Mouse (Mus musculus) CH12.LX (cell line): Measurements from ENCODE around the gene Myo5a. TPM values are rescaled to one million over a fixed set of nuclear protein-coding genes. Genes with fewer than 3 reads are reported as not detected.

Experiments used
- DNase-seq: peaks from one replicate; pipeline ENCODE4 v3.0.0-alpha.2; 2013; ENCODE audit errors: extremely low read depth
- H3K27ac ChIP-seq: 2 replicates; pipeline ENCODE4 v1.5.1; 2012; ENCODE audit warnings: low read depth, mild to moderate bottlenecking, control low read depth, moderate library complexity; ENCODE audit not compliant: insufficient read depth
- H3K27me3 ChIP-seq: replicated peaks from 2 replicates; pipeline ENCODE3; 2012; ENCODE audit warnings: inconsistent platforms
- H3K36me3 ChIP-seq, 2 experiments: replicated peaks in 1 of 2; 2 replicates each; pipeline versions ENCODE3 to v1.6.1; 2012; ENCODE audit warnings: inconsistent platforms in 1 of 2, low read length in 1 of 2, mild to moderate bottlenecking in 1 of 2, mixed read lengths in 1 of 2, moderate library complexity in 1 of 2; ENCODE audit not compliant: control insufficient read depth in 1 of 2, insufficient read depth in 1 of 2
- H3K4me1 ChIP-seq, 2 experiments: 2 replicates each; pipeline ENCODE4 v1.6.1; 2012; ENCODE audit warnings: inconsistent platforms in 1 of 2, moderate library complexity in 1 of 2; ENCODE audit not compliant: insufficient read depth in 2 of 2, control insufficient read depth in 1 of 2
- H3K4me2 ChIP-seq: 2 replicates; pipeline ENCODE4 v1.6.1; 2012; ENCODE audit warnings: low read depth, mild to moderate bottlenecking, control low read depth; ENCODE audit not compliant: poor library complexity, insufficient read depth, severe bottlenecking
- H3K4me3 ChIP-seq, 3 experiments: fragments of 150-350 bp in 1 of 3; sonication (generic) in 1 of 3; replicated peaks in 1 of 3; 2 replicates each; pipeline versions ENCODE3 to v1.5.1; 2011 to 2012; ENCODE audit warnings: low read depth in 2 of 3, low read length in 2 of 3, mild to moderate bottlenecking in 2 of 3, moderate library complexity in 2 of 3, control low read depth in 1 of 3, improper control_type of control experiment in 1 of 3, inconsistent platforms in 1 of 3, mixed read lengths in 1 of 3; ENCODE audit not compliant: poor library complexity in 1 of 3
- H3K79me2 ChIP-seq: replicated peaks from 2 replicates; pipeline ENCODE4 v1.6.1; 2012; ENCODE audit warnings: mild to moderate bottlenecking, moderate library complexity; ENCODE audit not compliant: control insufficient read depth, poor library complexity, insufficient read depth, severe bottlenecking; ENCODE audit errors: extremely low read depth
- H3K9ac ChIP-seq: 2 replicates; pipeline ENCODE4 v1.6.1; 2012; ENCODE audit warnings: low read depth, mild to moderate bottlenecking, control low read depth, moderate library complexity; ENCODE audit not compliant: insufficient read depth
- H3K9me3 ChIP-seq: replicated peaks from 2 replicates; pipeline ENCODE3; 2012; ENCODE audit warnings: low read length, inconsistent platforms, mixed read lengths
- CHD1 ChIP-seq: IDR thresholded peaks from 2 replicates; pipeline ENCODE4 v1.6.1; 2012; ENCODE audit warnings: low read depth, low read length, improper control_type of control experiment, inconsistent platforms
- CTCF ChIP-seq, 2 experiments: IDR thresholded peaks in 1 of 2; conservative IDR thresholded peaks in 1 of 2; 2 replicates each; pipeline ENCODE4 v1.5.1; 2011 to 2012; ENCODE audit warnings: low read depth in 2 of 2, low read length in 2 of 2, improper control_type of control experiment in 1 of 2, inconsistent platforms in 1 of 2, mild to moderate bottlenecking in 1 of 2, moderate library complexity in 1 of 2
- E2F4 ChIP-seq: IDR thresholded peaks from 2 replicates; pipeline ENCODE4 v1.6.1; 2011; ENCODE audit warnings: low read depth, low read length, improper control_type of control experiment; ENCODE audit not compliant: insufficient replicate concordance
- KAT2A ChIP-seq: IDR thresholded peaks from 2 replicates; pipeline ENCODE4 v1.6.1; 2012; ENCODE audit warnings: low read length, improper control_type of control experiment, inconsistent platforms; ENCODE audit not compliant: insufficient replicate concordance
- MAX ChIP-seq: IDR thresholded peaks from 2 replicates; pipeline ENCODE4 v1.6.1; 2011; ENCODE audit warnings: low read length, improper control_type of control experiment
- MAZ ChIP-seq: IDR thresholded peaks from 2 replicates; pipeline ENCODE4 v1.6.1; 2012; ENCODE audit warnings: low read depth, mild to moderate bottlenecking, inconsistent platforms, low read length, improper control_type of control experiment, moderate library complexity
- MYC ChIP-seq: IDR thresholded peaks from 2 replicates; pipeline ENCODE4 v1.6.1; 2011; ENCODE audit warnings: low read depth, mild to moderate bottlenecking, improper control_type of control experiment, low read length
- PAX5 ChIP-seq: IDR thresholded peaks from 2 replicates; pipeline ENCODE4 v1.6.1; 2012; ENCODE audit warnings: low read length, inconsistent platforms, mixed read lengths
- RAD21 ChIP-seq: IDR thresholded peaks from 2 replicates; pipeline ENCODE4 v1.6.1; 2011; ENCODE audit warnings: low read depth, mild to moderate bottlenecking, low read length, improper control_type of control experiment, moderate library complexity
- SMC3 ChIP-seq: IDR thresholded peaks from 2 replicates; pipeline ENCODE4 v1.6.1; 2011; ENCODE audit warnings: low read depth, low read length, improper control_type of control experiment
- TCF12 ChIP-seq: IDR thresholded peaks from 2 replicates; pipeline ENCODE4 v1.6.1; 2014; ENCODE audit warnings: low read depth, mild to moderate bottlenecking, inconsistent platforms, low read length, improper control_type of control experiment
- UBTF ChIP-seq: IDR thresholded peaks from 2 replicates; pipeline ENCODE4 v1.6.1; 2012; ENCODE audit warnings: low read depth, mild to moderate bottlenecking, inconsistent platforms, low read length, improper control_type of control experiment, moderate library complexity
- USF2 ChIP-seq: conservative IDR thresholded peaks from 2 replicates; pipeline ENCODE4 v1.6.1; 2011; ENCODE audit warnings: low read depth, low read length, improper control_type of control experiment
- ZNF384 ChIP-seq: IDR thresholded peaks from 2 replicates; pipeline ENCODE4 v1.6.1; 2012; ENCODE audit warnings: low read depth, low read length, improper control_type of control experiment, inconsistent platforms
- dilution Hi-C: fragments of 300-500 bp; cut with MboI; formaldehyde crosslinking; loops from 2 replicates; pipeline ENCODE4 v1.14.3; 2020; ENCODE audit warnings: low sequenced_read_pairs; ENCODE audit not compliant: extremely low pct_unique_long_range_greater_than_20kb, extremely low pct_ligation_motif_present
- in situ Hi-C: fragments of 300-500 bp; cut with MboI; formaldehyde crosslinking; loops from 3 replicates; pipeline ENCODE4 v1.14.3; 2019; ENCODE audit warnings: low sequenced_read_pairs, low pct_ligation_motif_present, low pct_unique_long_range_greater_than_20kb, mixed read lengths
- polyA plus RNA-seq: library from polyadenylated mRNA; unstranded; fragments of >175 nt; gene quantifications from 2 replicates; pipeline ENCODE4 v1.2.1, GENCODE M21; 2012; ENCODE audit warnings: low read depth; ENCODE audit not compliant: insufficient read length
- total RNA-seq, 2 experiments: library from RNA; depleted of rRNA; stranded (reverse); fragments of 300-350 nt in 1 of 2; fragments of >200 nt in 1 of 2; gene quantifications; 2 replicates each; pipeline ENCODE4 v1.2.3; 2012 to 2014

The Myo5a gene
- total and polyA plus RNA-seq, 3 experiments = 55.0 to 107 (median 66.6) TPM

GRCm38 (mm10) chr9:75038357-75038688 lies 32.5 kb upstream of the Myo5a start:
- peak; percentile 19 for DNase-seq
- H3K27ac ChIP-seq = peak overlapping the region; percentile 70
- TF ChIP-seq RAD21 (no peak), CHD1 (no peak), TCF12 (no peak), ZNF384 (peak; percentile 84), MYC (0 out of 2 replicates have a peak, but pooled peaks have one; percentile 12), SMC3 (no peak), PAX5 (no peak), MAZ (no peak), MAX (no peak), KAT2A (no peak)

DNA sequence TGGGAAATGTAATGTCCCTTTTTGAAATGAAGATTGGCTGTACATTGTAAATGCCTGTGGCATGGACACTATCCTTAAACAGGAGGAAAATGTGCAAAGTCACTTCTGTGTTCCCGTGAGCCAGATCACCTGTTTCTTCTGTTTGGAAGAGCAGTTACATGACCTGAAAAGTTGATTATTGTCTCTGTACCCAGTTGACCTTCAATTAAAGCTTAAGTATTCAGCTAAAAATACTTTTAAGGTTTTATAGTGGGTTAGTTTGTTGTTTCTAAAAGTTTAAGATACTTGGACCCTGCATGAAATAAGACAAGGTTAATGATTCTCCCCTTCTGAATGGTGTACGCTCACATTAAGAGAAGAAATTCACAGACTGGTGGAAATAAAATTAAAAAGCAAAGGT lies 30.2 kb upstream of the Myo5a start:
- peaks cover 71% of the 10 kb centered on the region for H3K79me2 ChIP-seq
- no peak overlapping the region for H3K9ac ChIP-seq
- H3K36me3 ChIP-seq = peaks cover 9 to 37% of the 10 kb centered on the region in 2 experiments
- in situ Hi-C loops (no loop called here), dilution Hi-C loops (no loop called here)
- H3K4me2 ChIP-seq = no peak overlapping the region; the same call in 1 of the 2 replicates
- no peak for DNase-seq
- H3K9me3 ChIP-seq = no peaks in the 10 kb centered on the region
- no peak for TF ChIP-seq UBTF
- no peak for TF ChIP-seq MAZ
- no peak for TF ChIP-seq E2F4
- H3K27ac ChIP-seq = no peak overlapping the region
- peaks cover 5 to 59% of the 10 kb centered on the region in 2 experiments; a peak in 3 of 4 replicates for H3K4me1 ChIP-seq
- no peaks in the 10 kb centered on the region for H3K27me3 ChIP-seq
- H3K4me3 ChIP-seq = no peak overlapping the region

More at GRCm38 (mm10) chr9:75038357-75038688, 32.5 kb upstream of the Myo5a start:
- in situ Hi-C loops = no loop called here
- H3K4me2 ChIP-seq = peak overlapping the region; percentile 94
- peaks cover 3 to 21% of the 10 kb centered on the region in 2 experiments for H3K36me3 ChIP-seq
- H3K27me3 ChIP-seq = no peaks in the 10 kb centered on the region
- H3K4me3 ChIP-seq = peak overlapping the region; percentile 80 to 98 (median 93)
- dilution Hi-C loops = no loop called here
- no peaks in the 10 kb centered on the region for H3K9me3 ChIP-seq
- H3K79me2 ChIP-seq = peaks cover 53% of the 10 kb centered on the region
- H3K9ac ChIP-seq = peak overlapping the region; percentile 97
- H3K4me1 ChIP-seq = peaks cover 0 to 48% of the 10 kb centered on the region in 2 experiments; a peak in 3 of 4 replicates

GRCm38 (mm10) chr9:75041840-75042525 lies 28.8 kb upstream of the Myo5a start:
- in situ Hi-C loops (no loop called here), dilution Hi-C loops (no loop called here)
- Histone ChIP-seq H3K79me2 (peaks cover 83% of the 10 kb centered on the region), H3K36me3 (peaks cover 21 to 51% of the 10 kb centered on the region in 2 experiments), H3K9me3 (no peaks in the 10 kb centered on the region), H3K27me3 (no peaks in the 10 kb centered on the region), H3K9ac (no peak overlapping the region), H3K27ac (no peak overlapping the region), H3K4me1 (peaks cover 5 to 64% of the 10 kb centered on the region in 2 experiments; a peak in 3 of 4 replicates), H3K4me3 (no peak overlapping the region), H3K4me2 (no peak overlapping the region)
- TF ChIP-seq USF2 (no peak), CTCF (conservative IDR thresholded peaks at IDR 0.05 in 1 of 2, IDR thresholded peaks at IDR 0.05 in 1 of 2; ENCODE audit: low read depth in 2 of 2, low read length in 2 of 2) (peak in 1 of 2 experiments; percentile 64; a peak in 2 of 4 replicates)
- DNase-seq = no peak
